Mouse (Mus musculus): ENCODE data around the gene Fbxl16.

- peak; percentile 72 for TF ChIP-seq POLR2A (IDR thresholded peaks at IDR 0.05; ENCODE audit: low read depth, low read length)
- no peak for TF ChIP-seq CTCF (IDR thresholded peaks at IDR 0.05; ENCODE audit: extremely low read depth, insufficient read depth, insufficient read length, insufficient replicate concordance)
These were observed 16.9 kb upstream of the Fbxl16 start for GRCm38 (mm10) chr17:25791843-25792527.
